Comparison of ENCODE assay signal across 21 mouse cellular contexts in the genomic region with DNA sequence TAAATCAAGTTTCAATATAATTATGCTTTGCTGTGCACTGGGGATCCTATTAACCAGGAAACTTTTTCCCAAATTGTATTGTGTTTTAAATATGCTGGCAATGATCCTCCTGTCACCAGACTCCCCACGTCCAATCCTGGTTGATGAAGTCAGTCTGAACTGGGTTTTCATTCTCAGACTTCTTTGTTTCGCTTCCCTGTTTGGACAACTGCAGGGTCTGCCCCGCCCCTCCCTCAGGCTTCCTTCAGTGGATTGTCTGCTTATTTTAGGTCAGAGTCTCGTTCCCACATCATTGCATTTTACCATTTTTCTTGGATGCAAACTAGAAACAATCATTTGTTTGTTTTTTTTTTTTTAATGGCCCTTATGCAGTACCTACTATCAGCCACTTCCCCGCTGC. TPM values are rescaled to one million over a fixed set of nuclear protein-coding genes. Genes with fewer than 3 reads are reported as not detected.
DNase-seq lines count a peak whose midpoint lies in the region; ATAC-seq lines count a peak whose summit lies in the region.
"Had no signal": no experiment of that assay in that cellular context is flagged by ENCODE, and none has a peak within 500 bp of the region (broad histone marks: within the 10 kb centered on the region; RNA-seq: fewer than 3 reads in every experiment).

No protein-coding gene starts in this region.

- no peak overlapping the region for H3K27ac ChIP-seq in heart, embryonic 10.5 days
- H3K27ac ChIP-seq: embryonic facial prominence, embryonic 10.5 days; hindbrain, embryonic 12.5 days; limb, embryonic 15.5 days; midbrain, embryonic 10.5 days; stomach, embryonic 15.5 days had no signal

- H3K4me1 ChIP-seq in heart, embryonic 10.5 days, result peaks cover 7% of the 10 kb centered on the region; the same call in 1 of the 2 replicates
- H3K4me1 ChIP-seq: embryonic facial prominence, embryonic 10.5 days; hindbrain, embryonic 12.5 days; limb, embryonic 15.5 days; midbrain, embryonic 10.5 days; stomach, embryonic 15.5 days had no signal

- peak; percentile 96 for DNase-seq in heart, adult 11 months
- no peak for DNase-seq in heart, embryonic 10.5 days (ENCODE audit: low spot score)
- peak; percentile 34 to 49 for DNase-seq in lung, adult 18-20 months
- no peak for DNase-seq in lung, postnatal 14 days
- peak; percentile 27 for DNase-seq in brain, adult 2 months (ENCODE audit: low read depth, low spot score)
- no peak for DNase-seq in right cerebral cortex, postnatal 14 days
- DNase-seq in left cerebral cortex, postnatal 25 days (ENCODE audit: low spot score in 2 of 2), result no peak
- DNase-seq: adrenal gland, postnatal 25 days; cerebellum, postnatal 10 days; lung, embryonic 14.5 days; right cerebral cortex, postnatal 25 days had no signal

- intact Hi-C loops in left cerebral cortex, postnatal 25 days (cut with DNase I), result no loop called here

- no peaks in the 10 kb centered on the region for H3K36me3 ChIP-seq in heart, embryonic 10.5 days
- H3K36me3 ChIP-seq: embryonic facial prominence, embryonic 10.5 days; hindbrain, embryonic 12.5 days; limb, embryonic 15.5 days; midbrain, embryonic 10.5 days; stomach, embryonic 15.5 days had no signal

- H3K27me3 ChIP-seq in heart, embryonic 10.5 days (ENCODE audit: insufficient read depth, poor library complexity, severe bottlenecking), result no peaks in the 10 kb centered on the region
- H3K27me3 ChIP-seq: hindbrain, embryonic 12.5 days; limb, embryonic 15.5 days; stomach, embryonic 15.5 days had no signal

- H3K4me3 ChIP-seq in heart, embryonic 10.5 days, result no peak overlapping the region
- H3K4me3 ChIP-seq: embryonic facial prominence, embryonic 10.5 days; erythroblast, embryonic 14.5 days; hindbrain, embryonic 12.5 days; limb, embryonic 15.5 days; midbrain, embryonic 10.5 days; stomach, embryonic 15.5 days had no signal

- peak; percentile 71 for ATAC-seq in megakaryocyte progenitor cell, adult 5-6 weeks (replicated peaks; ENCODE audit: poor library complexity)
- ATAC-seq: activated CD4-positive, CD25-positive, alpha-beta regulatory T cell, adult 4 months; forebrain, embryonic 16.5 days; inflammation-experienced regulatory T-cells, adult 6 months had no signal

- H3K9me3 ChIP-seq in heart, embryonic 10.5 days, result no peaks in the 10 kb centered on the region
- H3K9me3 ChIP-seq: embryonic facial prominence, embryonic 10.5 days; hindbrain, embryonic 12.5 days; limb, embryonic 15.5 days; midbrain, embryonic 10.5 days; stomach, embryonic 15.5 days had no signal

- WGBS in heart, embryonic 10.5 days, result 67% methylated on average over 5 of the region's 5 CpGs

RNA-seq across cellular contexts. Expression of gene Il1b, which starts 9.3 kb away (rescaled TPM):
- polyA plus RNA-seq in heart, embryonic 10.5 days (2016; fragmentation: Nextera tagmentation; extraction: Ambion mirVana), result not detected in 2 replicates
- total RNA-seq in megakaryocyte progenitor cell, adult 5-6 weeks (2015), result 1.4 and 1.8 TPM in 2 replicates
- 0.37 and 0.96 TPM in 2 replicates for total RNA-seq in megakaryocyte progenitor cell, adult 5-6 weeks (2017)
- not detected for total RNA-seq in left cerebral cortex, postnatal 25 days (2021)
- total RNA-seq: adrenal gland, postnatal 25 days had no signal
- polyA plus RNA-seq: activated CD4-positive, CD25-positive, alpha-beta regulatory T cell, adult 4 months; embryonic facial prominence, embryonic 10.5 days; erythroblast, embryonic 14.5 days; forebrain, embryonic 16.5 days; hindbrain, embryonic 12.5 days; lung, embryonic 14.5 days; midbrain, embryonic 10.5 days had no signal

Comparison
In these comparisons a context has a peak if more than half of its experiments do, and no peak if none do; other contexts are left out.
1. DNase-seq: peak in heart, adult 11 months (single experiment), lung, adult 18-20 months (2 of 2) and brain, adult 2 months (single experiment); none in heart, embryonic 10.5 days (single experiment), lung, postnatal 14 days (single experiment), right cerebral cortex, postnatal 14 days (single experiment) and left cerebral cortex, postnatal 25 days (0 of 2).